Mouse (Mus musculus) hindbrain, embryonic 12.5 days (tissue): ENCODE data around the gene Cyp2t4. TPM values are rescaled to one million over a fixed set of nuclear protein-coding genes. Genes with fewer than 3 reads are reported as not detected.

Experiments
- ATAC-seq: fragments of 200-750 bp; cut with Nextera tagmentation; 2 replicates; pipeline ENCODE4 v1.8.0; 2017; ENCODE audit warnings: moderate TSS enrichment; ENCODE audit not compliant: low FRiP score
- H3K27ac ChIP-seq: fragments of 300-500 bp; sonication (generic); 2 replicates; pipeline ENCODE4 v1.5.1; 2016; ENCODE audit warnings: mild to moderate bottlenecking
- H3K27me3 ChIP-seq: fragments of 300-500 bp; sonication (generic); 2 replicates; pipeline ENCODE4 v1.6.1; 2016; ENCODE audit warnings: mild to moderate bottlenecking
- H3K36me3 ChIP-seq: fragments of 300-500 bp; sonication (generic); 2 replicates; pipeline ENCODE4 v1.6.1; 2016; ENCODE audit warnings: mild to moderate bottlenecking
- H3K4me1 ChIP-seq: fragments of 300-500 bp; sonication (generic); 2 replicates; pipeline ENCODE4 v1.6.1; 2016
- H3K4me2 ChIP-seq: fragments of 300-500 bp; sonication (generic); replicated peaks from 2 replicates; pipeline ENCODE4 v1.6.1; 2016; ENCODE audit warnings: mild to moderate bottlenecking
- H3K4me3 ChIP-seq: fragments of 300-500 bp; sonication (generic); 2 replicates; pipeline ENCODE4 v1.5.1; 2016; ENCODE audit warnings: mild to moderate bottlenecking
- H3K9ac ChIP-seq: fragments of 300-500 bp; sonication (generic); 2 replicates; pipeline ENCODE4 v1.6.1; 2016; ENCODE audit warnings: mild to moderate bottlenecking, moderate library complexity
- H3K9me3 ChIP-seq: fragments of 300-500 bp; sonication (generic); replicated peaks from 2 replicates; pipeline ENCODE4 v1.6.1; 2016; ENCODE audit warnings: mild to moderate bottlenecking
- WGBS: fragments of 180-500 bp; shearing (Covaris S2); methylation state at CpG from one replicate; pipeline ENCODE4 v1.1.7; 2016; 5-methylcytosine and 5-hydroxymethylcytosine counted together
- polyA plus RNA-seq: library from polyadenylated mRNA; unstranded; fragments of >200 nt; fragmentation: Nextera tagmentation; extraction: Ambion mirVana; gene quantifications from 2 replicates; pipeline ENCODE4 v1.2.1, GENCODE M21; 2016

Cyp2t4 gene
- polyA plus RNA-seq: 0.13 and 0.18 TPM in 2 replicates

DNA sequence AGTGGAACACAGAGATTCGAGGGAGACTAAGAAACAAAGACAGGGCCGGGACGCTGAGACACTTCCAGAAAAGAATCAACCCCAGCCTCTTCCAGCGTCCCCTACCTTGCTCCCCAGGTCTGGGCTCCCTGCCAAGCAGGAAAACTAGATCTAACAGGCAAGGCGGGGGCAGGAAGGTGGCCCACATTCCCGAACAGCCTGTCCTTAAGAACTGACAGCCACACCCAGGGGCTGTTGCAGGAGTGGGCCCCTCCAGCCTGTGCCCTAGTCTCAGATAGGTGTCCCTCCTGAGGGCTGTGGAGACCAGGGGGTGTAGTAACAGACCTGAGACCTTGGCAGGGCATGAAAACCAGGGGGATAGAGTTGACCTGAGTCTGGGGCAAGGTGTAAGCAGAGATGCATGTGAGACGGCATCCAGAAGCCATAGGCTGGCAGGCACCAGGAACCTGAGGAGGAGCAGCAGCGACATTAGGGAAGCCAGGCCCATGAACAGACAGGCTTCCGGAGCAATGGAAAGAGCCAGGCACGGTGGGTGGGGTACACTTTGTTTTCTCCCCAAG is at the start of gene Cyp2t4:
Cyp2t4 (plus strand) TSS at position 510 of the 560 bp plus-strand sequence.
- H3K4me3 ChIP-seq: no peak within 1 kb of the TSS
- H3K4me2 ChIP-seq: no peak within 1 kb of the TSS
- ATAC-seq: no peak
- H3K9me3 ChIP-seq: no peaks in the 10 kb centered on the region
- no peaks in the 10 kb centered on the region for H3K4me1 ChIP-seq
- H3K27me3 ChIP-seq: no peaks in the 10 kb centered on the region
- 0 out of 2 replicates have a peak within 1 kb of the TSS, but pooled peaks have one; percentile 9 for H3K27ac ChIP-seq
- H3K36me3 ChIP-seq: peaks cover 13% of the 10 kb centered on the region
- no peak within 1 kb of the TSS for H3K9ac ChIP-seq
- 72% methylated on average over 10 of the region's 10 CpGs for WGBS

DNA sequence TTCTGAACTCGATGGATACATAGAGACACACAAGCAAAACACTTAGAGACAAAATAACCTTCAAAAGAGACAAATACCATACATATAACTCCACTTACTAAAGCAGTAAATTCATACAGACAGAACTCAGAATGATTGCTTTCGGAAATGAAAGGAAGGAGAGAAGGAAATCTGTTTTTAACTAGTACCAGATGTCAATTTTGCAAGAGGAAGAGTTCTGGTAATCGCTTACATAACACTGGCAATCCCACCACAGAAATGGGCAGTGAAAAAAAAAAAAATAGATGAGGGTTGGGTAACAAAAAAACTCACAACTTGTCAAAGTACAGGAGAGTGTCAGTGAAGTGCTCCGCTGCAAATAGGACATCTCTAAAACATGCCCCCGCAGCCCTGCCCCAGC is 48.6 kb upstream of the Cyp2t4 start:
- Histone ChIP-seq H3K9ac (no peak overlapping the region), H3K4me3 (no peak overlapping the region), H3K4me2 (no peak overlapping the region), H3K36me3 (no peaks in the 10 kb centered on the region), H3K4me1 (no peaks in the 10 kb centered on the region), H3K9me3 (peaks cover 10% of the 10 kb centered on the region), H3K27me3 (no peaks in the 10 kb centered on the region), H3K27ac (no peak overlapping the region)
- no peak for ATAC-seq
- WGBS: 61% methylated on average over 5 of the region's 5 CpGs

DNA sequence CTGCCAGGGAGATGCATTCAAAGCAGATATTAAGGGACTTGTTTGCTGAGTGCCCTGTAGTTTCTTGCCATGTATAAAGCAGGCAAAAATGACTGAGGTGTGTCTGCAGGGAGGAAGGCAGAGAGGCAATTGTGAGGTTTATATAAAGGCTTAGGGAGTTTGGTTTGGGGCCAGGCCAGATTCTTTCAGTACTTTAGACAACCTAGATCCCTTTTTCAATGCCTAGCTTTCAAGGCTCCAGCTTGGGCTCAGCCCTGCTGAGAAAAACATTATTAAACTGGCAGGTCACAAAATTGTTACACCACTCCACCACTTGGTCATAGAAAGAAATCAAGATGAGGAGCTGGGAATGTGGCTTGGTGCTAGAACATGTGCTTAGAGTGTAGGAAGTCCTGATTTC is 43.2 kb upstream of the Cyp2t4 start:
- Histone ChIP-seq H3K4me2 (no peak overlapping the region), H3K4me3 (no peak overlapping the region), H3K4me1 (no peaks in the 10 kb centered on the region), H3K9ac (no peak overlapping the region), H3K27me3 (no peaks in the 10 kb centered on the region), H3K36me3 (no peaks in the 10 kb centered on the region), H3K27ac (no peak overlapping the region), H3K9me3 (peaks cover 4% of the 10 kb centered on the region; the same call in 1 of the 2 replicates)
- ATAC-seq: no peak

DNA sequence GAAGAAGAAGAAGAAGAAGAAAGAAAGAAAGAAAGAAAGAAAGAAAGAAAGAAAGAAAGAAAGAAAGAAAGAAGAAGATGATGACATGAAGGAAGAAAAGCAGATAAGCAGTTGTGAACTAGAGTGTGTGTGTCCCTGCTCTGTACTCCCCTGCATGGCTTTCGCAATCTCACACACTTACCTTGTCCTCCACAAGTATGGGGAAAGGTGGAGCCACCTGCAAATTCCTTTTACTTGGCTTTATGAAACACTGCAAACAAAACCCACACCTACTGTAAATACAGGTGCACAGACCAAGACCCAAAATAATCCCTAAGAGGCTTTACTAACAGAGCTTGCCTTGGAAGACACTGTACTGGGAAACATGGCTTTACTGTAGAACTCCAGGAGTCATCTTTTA is 42.5 kb upstream of the Cyp2t4 start:
- H3K36me3 ChIP-seq: no peaks in the 10 kb centered on the region
- H3K27ac ChIP-seq: no peak overlapping the region
- H3K27me3 ChIP-seq: no peaks in the 10 kb centered on the region
- 89% methylated on average over 1 of the region's 1 CpGs for WGBS
- no peak overlapping the region for H3K9ac ChIP-seq
- H3K4me3 ChIP-seq: no peak overlapping the region
- no peaks in the 10 kb centered on the region for H3K4me1 ChIP-seq
- ATAC-seq: no peak
- H3K9me3 ChIP-seq: peaks cover 4% of the 10 kb centered on the region; the same call in 1 of the 2 replicates
- no peak overlapping the region for H3K4me2 ChIP-seq

DNA sequence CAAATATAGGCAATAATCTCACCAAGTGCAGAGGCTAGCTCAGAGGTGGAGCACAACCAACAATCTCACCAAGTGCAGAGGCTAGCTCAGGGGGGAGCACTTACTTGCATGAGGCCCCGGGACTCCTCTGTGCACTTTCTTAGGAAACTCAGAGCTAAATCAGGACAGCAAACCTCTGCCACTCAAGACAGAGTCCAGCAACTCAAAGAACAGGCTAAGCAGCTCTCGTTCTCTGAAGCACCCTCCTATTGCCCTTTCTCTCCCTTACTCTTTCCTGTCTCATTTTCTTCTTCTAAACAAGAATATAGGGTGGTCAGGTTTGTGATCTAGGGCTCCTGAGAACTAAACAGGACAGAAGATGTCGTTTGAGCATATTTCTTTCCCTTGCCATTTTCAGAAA is 41.5 kb upstream of the Cyp2t4 start:
- H3K4me1 ChIP-seq: no peaks in the 10 kb centered on the region
- WGBS: 81% methylated on average over 3 of the region's 3 CpGs
- ATAC-seq: no peak
- no peak overlapping the region for H3K4me2 ChIP-seq
- H3K9ac ChIP-seq: no peak overlapping the region
- H3K27me3 ChIP-seq: no peaks in the 10 kb centered on the region
- H3K36me3 ChIP-seq: no peaks in the 10 kb centered on the region
- peaks cover 4% of the 10 kb centered on the region; the same call in 1 of the 2 replicates for H3K9me3 ChIP-seq
- no peak overlapping the region for H3K4me3 ChIP-seq
- no peak overlapping the region for H3K27ac ChIP-seq

- no peaks in the 10 kb centered on the region for H3K36me3 ChIP-seq
- H3K4me2 ChIP-seq: no peak overlapping the region
- no peaks in the 10 kb centered on the region for H3K27me3 ChIP-seq
- H3K27ac ChIP-seq: no peak overlapping the region
- 70% methylated on average over 4 of the region's 4 CpGs for WGBS
- no peak for ATAC-seq
- H3K9ac ChIP-seq: no peak overlapping the region
- no peak overlapping the region for H3K4me3 ChIP-seq
- H3K9me3 ChIP-seq: no peaks in the 10 kb centered on the region
- H3K4me1 ChIP-seq: no peaks in the 10 kb centered on the region
Observed at GRCm38 (mm10) chr7:27118033-27118511, 35.4 kb upstream of the Cyp2t4 start.

GRCm38 (mm10) chr7:27119676-27120075 is 33.8 kb upstream of the Cyp2t4 start, which contains the start of gene Cyp2f2:
Cyp2f2 (plus strand) TSS chr7:27119909.
- Histone ChIP-seq H3K4me2 (no peak within 1 kb of the TSS), H3K9me3 (no peaks in the 10 kb centered on the region), H3K36me3 (no peaks in the 10 kb centered on the region), H3K9ac (no peak within 1 kb of the TSS), H3K27me3 (no peaks in the 10 kb centered on the region), H3K27ac (no peak within 1 kb of the TSS), H3K4me3 (no peak within 1 kb of the TSS), H3K4me1 (no peaks in the 10 kb centered on the region)
- no peak for ATAC-seq

DNA sequence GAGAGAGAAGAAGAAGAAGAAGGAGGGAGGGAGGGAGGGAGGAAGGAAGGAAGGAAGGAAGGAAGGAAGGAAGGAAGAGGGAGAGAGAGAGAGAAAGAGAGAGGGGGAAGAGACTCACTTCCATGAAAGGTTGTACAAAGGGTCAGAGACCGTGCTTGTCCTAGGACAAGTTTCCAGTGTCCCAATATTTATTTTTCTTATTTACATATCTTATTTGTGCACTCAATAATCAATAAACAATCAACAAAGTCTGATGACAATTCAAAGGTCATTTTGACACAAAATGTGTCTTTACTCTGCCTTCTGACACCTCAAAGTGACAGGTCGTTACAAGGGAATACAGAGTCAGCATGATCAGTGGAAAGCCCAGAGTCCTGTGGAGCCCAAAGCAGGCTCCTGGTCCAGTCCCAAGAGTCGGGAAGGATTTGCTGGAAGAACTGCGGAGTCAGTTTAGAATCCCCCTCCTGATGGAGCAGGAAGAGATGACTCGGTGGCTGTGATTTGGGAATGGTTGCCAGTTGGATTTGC is 29.1 kb upstream of the Cyp2t4 start:
- WGBS: 77% methylated on average over 5 of the region's 5 CpGs
- Histone ChIP-seq H3K27me3 (no peaks in the 10 kb centered on the region), H3K9ac (no peak overlapping the region), H3K27ac (no peak overlapping the region), H3K36me3 (no peaks in the 10 kb centered on the region), H3K9me3 (no peaks in the 10 kb centered on the region), H3K4me3 (no peak overlapping the region), H3K4me2 (no peak overlapping the region), H3K4me1 (no peaks in the 10 kb centered on the region)
- no peak for ATAC-seq

DNA sequence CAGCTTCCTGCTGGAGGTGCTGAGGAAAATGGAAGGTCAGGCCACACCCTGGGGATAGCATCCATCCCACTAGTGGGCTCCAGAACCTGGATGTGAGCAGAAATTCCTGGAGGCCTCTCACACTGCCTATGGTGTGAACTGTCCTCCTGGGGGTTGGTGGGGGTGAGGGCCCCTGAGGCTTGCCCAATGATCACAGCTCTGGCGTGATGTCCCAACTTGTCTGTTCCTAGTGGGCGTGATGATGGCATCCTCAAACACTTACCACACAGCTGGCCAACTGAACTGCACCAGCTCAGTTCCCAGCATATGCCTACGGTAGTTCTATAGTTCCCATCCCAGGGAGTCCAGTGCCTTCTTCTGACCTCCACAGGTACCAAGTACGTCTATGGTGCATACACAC is 28.5 kb upstream of the Cyp2t4 start:
- Histone ChIP-seq H3K4me1 (no peaks in the 10 kb centered on the region), H3K27ac (no peak overlapping the region), H3K27me3 (no peaks in the 10 kb centered on the region), H3K9me3 (no peaks in the 10 kb centered on the region), H3K4me3 (no peak overlapping the region), H3K4me2 (no peak overlapping the region), H3K9ac (no peak overlapping the region), H3K36me3 (no peaks in the 10 kb centered on the region)
- no peak for ATAC-seq
- WGBS: 91% methylated on average over 4 of the region's 4 CpGs

DNA sequence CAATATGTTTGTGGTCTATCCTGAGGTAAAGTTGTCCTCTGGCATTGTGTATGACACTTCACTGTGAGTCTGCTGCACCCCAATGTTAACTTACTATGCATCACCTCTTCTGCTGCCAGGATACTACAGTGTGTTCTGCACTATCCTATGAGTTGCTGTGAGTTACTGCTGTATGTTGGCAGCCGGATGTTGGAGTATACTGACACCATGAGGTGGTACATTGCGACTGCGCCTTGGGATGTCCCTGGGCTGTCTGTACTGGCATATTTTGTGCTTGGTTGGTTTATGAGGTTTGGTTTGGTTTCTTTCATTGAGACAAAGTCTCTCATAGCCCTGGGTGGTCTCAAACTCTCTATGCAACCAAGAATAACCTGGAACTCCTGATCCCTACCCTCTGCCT is 25.4 kb upstream of the Cyp2t4 start:
- Histone ChIP-seq H3K9ac (no peak overlapping the region), H3K27ac (no peak overlapping the region), H3K9me3 (no peaks in the 10 kb centered on the region), H3K4me3 (no peak overlapping the region), H3K27me3 (no peaks in the 10 kb centered on the region), H3K36me3 (no peaks in the 10 kb centered on the region), H3K4me1 (no peaks in the 10 kb centered on the region), H3K4me2 (no peak overlapping the region)
- ATAC-seq: peak; percentile 32; the same call in 1 of the 2 replicates
- WGBS: 51% methylated on average over 3 of the region's 3 CpGs

- Histone ChIP-seq H3K4me3 (no peak overlapping the region), H3K4me2 (no peak overlapping the region), H3K9ac (no peak overlapping the region), H3K27ac (no peak overlapping the region), H3K36me3 (no peaks in the 10 kb centered on the region), H3K9me3 (no peaks in the 10 kb centered on the region), H3K4me1 (no peaks in the 10 kb centered on the region), H3K27me3 (no peaks in the 10 kb centered on the region)
- ATAC-seq: no peak
- 89% methylated on average over 13 of the region's 13 CpGs for WGBS
Observed at GRCm38 (mm10) chr7:27128946-27129345, 24.6 kb upstream of the Cyp2t4 start.

- no peak for ATAC-seq
- Histone ChIP-seq H3K4me2 (no peak overlapping the region), H3K4me3 (no peak overlapping the region), H3K27me3 (no peaks in the 10 kb centered on the region), H3K9ac (no peak overlapping the region), H3K4me1 (no peaks in the 10 kb centered on the region), H3K27ac (no peak overlapping the region), H3K9me3 (no peaks in the 10 kb centered on the region), H3K36me3 (no peaks in the 10 kb centered on the region)
- WGBS: 90% methylated on average over 12 of the region's 12 CpGs
Observed at GRCm38 (mm10) chr7:27129811-27130210, 23.7 kb upstream of the Cyp2t4 start.
